Mouse (Mus musculus): ENCODE data around the gene Aox1.

The Aox1 gene

GRCm38 (mm10) chr1:58065151-58065550 is 35.4 kb downstream of the Aox1 start:
- DNase-seq (ENCODE audit: low spot score in 2 of 2), result no peak

- no peak for DNase-seq (ENCODE audit: low spot score in 2 of 2)
These were observed 35.9 kb downstream of the Aox1 start for GRCm38 (mm10) chr1:58065606-58066005.

GRCm38 (mm10) chr1:58069181-58069580 is 39.5 kb downstream of the Aox1 start:
- no peak for DNase-seq (ENCODE audit: low spot score in 2 of 2)

- DNase-seq (ENCODE audit: low spot score in 2 of 2), result no peak
These were observed 40.4 kb downstream of the Aox1 start for GRCm38 (mm10) chr1:58070091-58070490.

- DNase-seq (ENCODE audit: low spot score in 2 of 2), result no peak
These were observed 41.3 kb downstream of the Aox1 start for GRCm38 (mm10) chr1:58071006-58071405.

- no peak for DNase-seq (ENCODE audit: low spot score in 2 of 2)
These were observed 41.8 kb downstream of the Aox1 start for GRCm38 (mm10) chr1:58071509-58071908.

GRCm38 (mm10) chr1:58072416-58072815 is 42.7 kb downstream of the Aox1 start:
- DNase-seq (ENCODE audit: low spot score in 2 of 2), result no peak

GRCm38 (mm10) chr1:58072991-58073730 is 43.4 kb downstream of the Aox1 start:
- no peak for DNase-seq (ENCODE audit: low spot score in 2 of 2)

- no peak for DNase-seq (ENCODE audit: low spot score in 2 of 2)
These were observed 44.5 kb downstream of the Aox1 start for GRCm38 (mm10) chr1:58074266-58074665.

- no peak for DNase-seq (ENCODE audit: low spot score in 2 of 2)
These were observed 48.2 kb downstream of the Aox1 start for GRCm38 (mm10) chr1:58077882-58078281.

- DNase-seq (ENCODE audit: low spot score in 2 of 2), result no peak
These were observed 48.7 kb downstream of the Aox1 start for GRCm38 (mm10) chr1:58078390-58078789.

- DNase-seq (ENCODE audit: low spot score in 2 of 2), result no peak
These were observed 50.0 kb downstream of the Aox1 start for GRCm38 (mm10) chr1:58079689-58080088.

GRCm38 (mm10) chr1:58080446-58080845 is 50.7 kb downstream of the Aox1 start:
- no peak for DNase-seq (ENCODE audit: low spot score in 2 of 2)

GRCm38 (mm10) chr1:58081356-58081755 is 51.6 kb downstream of the Aox1 start:
- no peak for DNase-seq (ENCODE audit: low spot score in 2 of 2)

GRCm38 (mm10) chr1:58089316-58089715 is 59.6 kb downstream of the Aox1 start:
- no peak for DNase-seq (ENCODE audit: low spot score in 2 of 2)

GRCm38 (mm10) chr1:58090191-58090590 is 60.5 kb downstream of the Aox1 start:
- DNase-seq (ENCODE audit: low spot score in 2 of 2), result no peak

GRCm38 (mm10) chr1:58091213-58091612 is 61.5 kb downstream of the Aox1 start:
- no peak for DNase-seq (ENCODE audit: low spot score in 2 of 2)

GRCm38 (mm10) chr1:58091992-58092560 is 62.3 kb downstream of the Aox1 start:
- no peak for DNase-seq (ENCODE audit: low spot score in 2 of 2)

- DNase-seq (ENCODE audit: low spot score in 2 of 2), result no peak
These were observed 67.6 kb downstream of the Aox1 start for GRCm38 (mm10) chr1:58097338-58097737.

GRCm38 (mm10) chr1:58099119-58099518 is 69.4 kb downstream of the Aox1 start:
- no peak for DNase-seq (ENCODE audit: low spot score in 2 of 2)

GRCm38 (mm10) chr1:58101531-58102146 is 71.9 kb downstream of the Aox1 start:
- DNase-seq (ENCODE audit: low spot score in 2 of 2), result no peak

- DNase-seq (ENCODE audit: low spot score in 2 of 2), result no peak
These were observed 72.8 kb downstream of the Aox1 start for GRCm38 (mm10) chr1:58102494-58102893.

- no peak for DNase-seq (ENCODE audit: low spot score in 2 of 2)
These were observed 76.0 kb downstream of the Aox1 start for GRCm38 (mm10) chr1:58105685-58106084.

Measured in frontal cortex, postnatal 25 days (tissue).